Mouse (Mus musculus): ENCODE measurements around the gene Akap7. TPM values are rescaled to one million over a fixed set of nuclear protein-coding genes. Genes with fewer than 3 reads are reported as not detected.

Gene Akap7
- polyA plus RNA-seq, 1 experiment from 2014 or later: 35.1 TPM

- no peaks in the 10 kb centered on the region for H3K4me1 ChIP-seq (ENCODE audit: control insufficient read depth, insufficient read depth, low read length)
- WGBS: 89% methylated on average over 3 of the region's 3 CpGs
- H3K27ac ChIP-seq (replicated peaks; ENCODE audit: low read depth, low read length): no peak overlapping the region
- ATAC-seq (ENCODE audit: low FRiP score, low TSS enrichment) (no peak), DNase-seq (no peak)
- H3K36me3 ChIP-seq (ENCODE audit: control insufficient read depth, insufficient read depth, low read length): no peaks in the 10 kb centered on the region
- no peaks in the 10 kb centered on the region for H3K27me3 ChIP-seq (ENCODE audit: control insufficient read depth, insufficient read depth, low read length)
- H3K9ac ChIP-seq (replicated peaks; ENCODE audit: low read length): no peak overlapping the region
- no peak overlapping the region for H3K4me2 ChIP-seq (ENCODE audit: low read length)
- H3K4me3 ChIP-seq (replicated peaks; ENCODE audit: low read depth, low read length): no peak overlapping the region
- no peaks in the 10 kb centered on the region for H3K9me3 ChIP-seq (ENCODE audit: control insufficient read depth, low read length)
Measured at GRCm38 (mm10) chr10:25220754-25221153, 86.9 kb downstream of the Akap7 start.

DNA sequence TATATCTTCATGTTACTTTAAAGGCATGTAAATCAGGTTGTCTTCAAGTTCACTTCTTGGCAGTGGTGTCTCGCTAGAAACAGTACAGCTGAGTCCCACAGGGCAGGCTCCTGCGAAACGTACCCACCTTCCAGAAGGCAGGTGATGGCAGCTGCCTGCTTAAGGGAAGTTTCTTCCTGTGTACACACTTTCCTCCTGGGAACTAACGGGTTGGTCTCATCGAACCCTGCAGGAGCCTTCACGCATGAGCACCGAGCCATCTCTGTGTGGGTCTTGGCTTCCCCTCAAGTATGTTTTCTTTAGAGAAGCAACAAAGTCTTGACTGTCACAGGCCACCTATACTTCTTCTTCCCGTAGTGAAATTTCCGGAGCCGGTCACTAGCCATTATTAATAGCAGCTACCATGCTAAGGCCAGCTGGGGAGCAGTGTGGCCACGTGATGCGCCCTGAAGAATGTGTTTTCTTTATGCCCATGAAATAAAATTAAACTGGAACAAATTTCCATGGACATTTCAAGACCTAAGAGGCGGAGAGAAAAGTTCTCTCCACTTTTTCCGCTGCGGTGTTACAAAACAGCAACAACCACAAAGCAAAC lies 87.7 kb downstream of the Akap7 start:
- Histone ChIP-seq H3K27ac (replicated peaks; ENCODE audit: low read depth, low read length) (no peak overlapping the region), H3K27me3 (ENCODE audit: control insufficient read depth, insufficient read depth, low read length) (no peaks in the 10 kb centered on the region), H3K36me3 (ENCODE audit: control insufficient read depth, insufficient read depth, low read length) (no peaks in the 10 kb centered on the region), H3K9me3 (ENCODE audit: control insufficient read depth, low read length) (no peaks in the 10 kb centered on the region), H3K9ac (replicated peaks; ENCODE audit: low read length) (no peak overlapping the region), H3K4me2 (ENCODE audit: low read length) (no peak overlapping the region), H3K4me1 (ENCODE audit: control insufficient read depth, insufficient read depth, low read length) (no peaks in the 10 kb centered on the region), H3K4me3 (replicated peaks; ENCODE audit: low read depth, low read length) (no peak overlapping the region)
- peak; percentile 4 for DNase-seq
- ATAC-seq (ENCODE audit: low FRiP score, low TSS enrichment): no peak
- 72% methylated on average over 15 of the region's 15 CpGs for WGBS

DNA sequence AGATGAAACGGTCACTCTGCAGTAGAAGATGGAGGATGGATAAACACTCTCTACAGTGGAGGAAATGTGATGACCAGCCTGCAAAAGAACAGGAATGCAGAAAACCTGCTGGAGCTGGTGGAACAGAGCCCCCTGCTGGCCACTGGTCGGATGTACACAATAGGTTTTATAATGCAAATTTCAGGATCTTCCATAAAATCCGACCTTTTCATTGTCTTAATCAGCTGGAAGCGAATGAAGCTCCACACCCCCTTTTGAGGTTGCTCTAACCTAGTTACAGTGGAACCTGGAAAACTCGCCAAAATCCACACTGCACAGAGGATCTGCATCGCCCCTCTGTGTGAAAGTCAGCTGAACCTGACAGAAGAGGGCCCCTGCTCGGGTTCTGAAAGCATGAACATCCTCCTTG lies 88.4 kb downstream of the Akap7 start:
- ATAC-seq (ENCODE audit: low FRiP score, low TSS enrichment) (peak; percentile 76; the same call in 1 of the 2 replicates), DNase-seq (peak; percentile 88)
- Histone ChIP-seq H3K9ac (replicated peaks; ENCODE audit: low read length) (no peak overlapping the region; the same call in 1 of the 2 replicates), H3K27ac (replicated peaks; ENCODE audit: low read depth, low read length) (no peak overlapping the region), H3K4me1 (ENCODE audit: control insufficient read depth, insufficient read depth, low read length) (no peaks in the 10 kb centered on the region), H3K9me3 (ENCODE audit: control insufficient read depth, low read length) (no peaks in the 10 kb centered on the region), H3K36me3 (ENCODE audit: control insufficient read depth, insufficient read depth, low read length) (no peaks in the 10 kb centered on the region), H3K4me3 (replicated peaks; ENCODE audit: low read depth, low read length) (no peak overlapping the region), H3K4me2 (ENCODE audit: low read length) (peak overlapping the region; percentile 41), H3K27me3 (ENCODE audit: control insufficient read depth, insufficient read depth, low read length) (no peaks in the 10 kb centered on the region)
- 20% methylated on average over 7 of the region's 7 CpGs for WGBS

- no peaks in the 10 kb centered on the region for H3K27me3 ChIP-seq (ENCODE audit: control insufficient read depth, insufficient read depth, low read length)
- H3K4me2 ChIP-seq (ENCODE audit: low read length): no peak overlapping the region
- no peak overlapping the region for H3K4me3 ChIP-seq (replicated peaks; ENCODE audit: low read depth, low read length)
- H3K36me3 ChIP-seq (ENCODE audit: control insufficient read depth, insufficient read depth, low read length): no peaks in the 10 kb centered on the region
- no peaks in the 10 kb centered on the region for H3K9me3 ChIP-seq (ENCODE audit: control insufficient read depth, low read length)
- H3K4me1 ChIP-seq (ENCODE audit: control insufficient read depth, insufficient read depth, low read length): no peaks in the 10 kb centered on the region
- 70% methylated on average over 7 of the region's 7 CpGs for WGBS
- no peak for ATAC-seq (ENCODE audit: low FRiP score, low TSS enrichment)
- no peak overlapping the region for H3K9ac ChIP-seq (replicated peaks; ENCODE audit: low read length)
- H3K27ac ChIP-seq (replicated peaks; ENCODE audit: low read depth, low read length): no peak overlapping the region
- DNase-seq: no peak
Measured at GRCm38 (mm10) chr10:25218746-25219145, 88.9 kb downstream of the Akap7 start.

DNA sequence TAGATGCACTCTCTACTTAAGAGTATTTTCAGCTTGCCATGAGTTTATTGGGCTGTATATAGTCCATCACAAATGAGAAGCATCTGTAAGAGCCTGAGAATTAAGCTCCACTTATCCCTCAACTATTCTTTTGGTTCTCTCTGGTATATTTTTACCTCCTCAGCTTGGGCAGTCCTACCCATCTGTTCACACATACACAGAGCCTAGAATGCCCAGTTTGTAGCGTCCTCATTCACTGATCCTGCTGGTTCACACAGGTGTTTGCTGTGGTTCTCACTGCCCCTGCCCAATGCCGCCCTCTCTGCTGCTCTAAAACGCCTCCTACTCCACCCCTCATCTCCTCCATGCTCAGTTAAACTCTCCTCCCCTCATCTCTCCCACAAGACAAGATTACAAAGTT lies 91.7 kb downstream of the Akap7 start:
- no peaks in the 10 kb centered on the region for H3K9me3 ChIP-seq (ENCODE audit: control insufficient read depth, low read length)
- DNase-seq (no peak), ATAC-seq (ENCODE audit: low FRiP score, low TSS enrichment) (no peak)
- no peak overlapping the region for H3K4me2 ChIP-seq (ENCODE audit: low read length)
- 83% methylated on average over 3 of the region's 3 CpGs for WGBS
- H3K4me1 ChIP-seq (ENCODE audit: control insufficient read depth, insufficient read depth, low read length): no peaks in the 10 kb centered on the region
- no peaks in the 10 kb centered on the region for H3K36me3 ChIP-seq (ENCODE audit: control insufficient read depth, insufficient read depth, low read length)
- no peak overlapping the region for H3K4me3 ChIP-seq (replicated peaks; ENCODE audit: low read depth, low read length)
- H3K27ac ChIP-seq (replicated peaks; ENCODE audit: low read depth, low read length): no peak overlapping the region
- H3K27me3 ChIP-seq (ENCODE audit: control insufficient read depth, insufficient read depth, low read length): no peaks in the 10 kb centered on the region
- H3K9ac ChIP-seq (replicated peaks; ENCODE audit: low read length): no peak overlapping the region

DNA sequence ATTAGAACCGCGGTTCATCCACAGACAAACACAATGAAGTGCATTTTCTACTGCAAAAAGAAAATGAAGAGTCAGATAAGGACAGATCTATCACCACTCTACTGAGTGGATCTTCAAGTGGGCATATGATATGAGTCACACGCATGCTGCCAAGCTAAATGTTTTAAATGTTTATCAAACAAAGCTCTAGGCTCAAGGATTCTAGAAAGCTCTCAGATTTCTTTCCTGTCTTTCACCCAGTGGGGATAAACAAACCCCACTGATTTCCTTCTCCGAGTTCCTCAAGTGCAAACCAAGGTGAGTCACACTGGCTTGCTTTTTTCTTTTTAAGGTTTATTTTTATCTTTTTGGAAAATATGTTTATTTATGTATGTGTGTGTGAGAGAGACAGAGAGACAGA lies 94.0 kb downstream of the Akap7 start:
- H3K27me3 ChIP-seq (ENCODE audit: control insufficient read depth, insufficient read depth, low read length): no peaks in the 10 kb centered on the region
- ATAC-seq (ENCODE audit: low FRiP score, low TSS enrichment) (no peak), DNase-seq (no peak)
- WGBS: 92% methylated on average over 4 of the region's 4 CpGs
- H3K27ac ChIP-seq (replicated peaks; ENCODE audit: low read depth, low read length): no peak overlapping the region
- no peaks in the 10 kb centered on the region for H3K4me1 ChIP-seq (ENCODE audit: control insufficient read depth, insufficient read depth, low read length)
- no peak overlapping the region for H3K4me3 ChIP-seq (replicated peaks; ENCODE audit: low read depth, low read length)
- H3K4me2 ChIP-seq (ENCODE audit: low read length): no peak overlapping the region
- no peaks in the 10 kb centered on the region for H3K36me3 ChIP-seq (ENCODE audit: control insufficient read depth, insufficient read depth, low read length)
- no peaks in the 10 kb centered on the region for H3K9me3 ChIP-seq (ENCODE audit: control insufficient read depth, low read length)
- no peak overlapping the region for H3K9ac ChIP-seq (replicated peaks; ENCODE audit: low read length)

DNA sequence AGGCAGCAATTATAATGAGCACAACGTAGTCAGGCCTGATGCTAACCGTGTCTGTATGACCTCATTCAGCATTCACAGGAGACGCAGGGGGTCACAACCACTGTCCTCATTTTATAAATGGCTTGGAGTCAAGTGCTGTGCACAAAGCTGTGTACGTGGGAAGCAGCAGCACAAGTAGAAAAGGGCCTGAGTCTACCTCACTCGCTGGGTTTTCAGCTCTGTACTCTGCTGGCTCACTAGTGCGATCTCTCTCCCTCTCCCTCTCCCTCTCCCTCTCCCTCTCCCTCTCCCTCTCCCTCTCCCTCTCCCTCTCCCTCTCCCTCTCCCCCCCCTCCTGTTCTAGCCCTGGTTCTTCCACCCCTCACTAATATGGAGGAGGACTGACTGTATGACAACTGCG lies 99.1 kb downstream of the Akap7 start:
- no peaks in the 10 kb centered on the region for H3K9me3 ChIP-seq (ENCODE audit: control insufficient read depth, low read length)
- H3K4me3 ChIP-seq (replicated peaks; ENCODE audit: low read depth, low read length): no peak overlapping the region
- H3K36me3 ChIP-seq (ENCODE audit: control insufficient read depth, insufficient read depth, low read length): no peaks in the 10 kb centered on the region
- H3K4me1 ChIP-seq (ENCODE audit: control insufficient read depth, insufficient read depth, low read length): no peaks in the 10 kb centered on the region
- 50% methylated on average over 7 of the region's 7 CpGs for WGBS
- H3K9ac ChIP-seq (replicated peaks; ENCODE audit: low read length): no peak overlapping the region
- H3K27ac ChIP-seq (replicated peaks; ENCODE audit: low read depth, low read length): no peak overlapping the region
- ATAC-seq (ENCODE audit: low FRiP score, low TSS enrichment) (no peak), DNase-seq (no peak)
- no peak overlapping the region for H3K4me2 ChIP-seq (ENCODE audit: low read length)
- H3K27me3 ChIP-seq (ENCODE audit: control insufficient read depth, insufficient read depth, low read length): no peaks in the 10 kb centered on the region

- Histone ChIP-seq H3K27ac (replicated peaks; ENCODE audit: low read depth, low read length) (no peak overlapping the region), H3K36me3 (ENCODE audit: control insufficient read depth, insufficient read depth, low read length) (no peaks in the 10 kb centered on the region), H3K27me3 (ENCODE audit: control insufficient read depth, insufficient read depth, low read length) (no peaks in the 10 kb centered on the region), H3K4me1 (ENCODE audit: control insufficient read depth, insufficient read depth, low read length) (no peaks in the 10 kb centered on the region), H3K9me3 (ENCODE audit: control insufficient read depth, low read length) (no peaks in the 10 kb centered on the region), H3K9ac (replicated peaks; ENCODE audit: low read length) (no peak overlapping the region), H3K4me3 (replicated peaks; ENCODE audit: low read depth, low read length) (no peak overlapping the region), H3K4me2 (ENCODE audit: low read length) (no peak overlapping the region)
- WGBS: 44% methylated on average over 6 of the region's 6 CpGs
- peak; percentile 16 for DNase-seq
- no peak; the same call in 1 of the 2 replicates for ATAC-seq (ENCODE audit: low FRiP score, low TSS enrichment)
Measured at GRCm38 (mm10) chr10:25207866-25208265, 99.8 kb downstream of the Akap7 start.

DNA sequence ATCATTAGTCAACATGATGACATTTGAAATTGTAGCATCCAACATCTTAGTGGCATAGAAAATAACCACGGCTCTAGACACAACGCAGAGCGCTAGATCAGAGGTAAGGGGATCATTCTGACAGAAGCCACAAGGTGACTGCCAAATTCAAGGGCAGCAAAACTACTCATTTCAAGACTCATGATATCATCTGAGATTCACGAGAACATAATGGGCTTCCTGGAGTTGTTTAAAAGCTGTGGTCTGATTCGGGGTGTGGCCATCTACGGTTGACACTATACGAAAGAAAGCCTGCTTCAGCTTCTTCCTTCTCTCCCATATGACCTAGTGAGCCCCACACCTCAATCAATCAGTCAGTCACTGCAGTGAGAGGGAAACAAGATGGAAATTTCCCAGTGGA lies 107.0 kb downstream of the Akap7 start:
- ATAC-seq (ENCODE audit: low FRiP score, low TSS enrichment): 0 out of 2 replicates have a peak, but pooled peaks have one; percentile 25
- H3K4me3 ChIP-seq (replicated peaks; ENCODE audit: low read depth, low read length): no peak overlapping the region
- no peak for DNase-seq
- H3K36me3 ChIP-seq (ENCODE audit: control insufficient read depth, insufficient read depth, low read length): no peaks in the 10 kb centered on the region
- no peaks in the 10 kb centered on the region for H3K27me3 ChIP-seq (ENCODE audit: control insufficient read depth, insufficient read depth, low read length)
- H3K27ac ChIP-seq (replicated peaks; ENCODE audit: low read depth, low read length): no peak overlapping the region
- 90% methylated on average over 7 of the region's 7 CpGs for WGBS
- H3K9ac ChIP-seq (replicated peaks; ENCODE audit: low read length): no peak overlapping the region
- H3K9me3 ChIP-seq (ENCODE audit: control insufficient read depth, low read length): no peaks in the 10 kb centered on the region
- H3K4me1 ChIP-seq (ENCODE audit: control insufficient read depth, insufficient read depth, low read length): 0 out of 2 replicates have a peak, but pooled peaks cover 6% of the 10 kb centered on the region
- H3K4me2 ChIP-seq (ENCODE audit: low read length): peak overlapping the region; percentile 64
